Mouse (Mus musculus): Measurements from ENCODE around the gene Lilra6. TPM values are rescaled to one million over a fixed set of nuclear protein-coding genes. Genes with fewer than 3 reads are reported as not detected.
"Not testable (repeated sequence)": the region's sequence is repeated elsewhere in the genome, so short reads cannot be mapped to it uniquely, and the experiment has no call there.

Lilra6 gene
- total RNA-seq (2021), result not detected

DNA sequence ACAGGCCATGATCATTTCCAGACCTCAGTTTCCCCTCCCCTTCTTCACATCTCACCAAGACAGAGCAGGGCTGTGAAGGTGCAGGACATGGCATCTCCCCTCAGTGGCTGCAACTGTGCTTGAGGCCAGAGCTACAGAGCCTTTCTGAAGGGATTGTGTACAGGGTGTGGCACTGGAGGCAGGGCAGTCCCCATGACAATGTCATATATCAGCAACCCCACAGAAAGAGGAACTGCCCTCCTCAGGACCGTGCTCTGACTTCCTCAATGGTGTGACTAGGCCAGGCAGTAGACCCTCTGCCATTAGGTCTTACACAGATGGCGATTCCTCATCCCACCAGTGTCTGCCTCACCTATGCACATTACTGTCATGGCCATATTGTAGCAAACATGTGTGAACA lies at the start of gene Lilra6:
Gene Lilra6 (minus strand): TSS at position 117 of the 400 bp plus-strand sequence.
- DNase-seq (ENCODE audit: low spot score in 2 of 2); intact Hi-C loops (cut with DNase I): not testable (repeated sequence)

GRCm38 (mm10) chr7:3962017-3962416 lies 46.7 kb upstream of the Lilra6 start:
- intact Hi-C loops (cut with DNase I), result no loop called here

GRCm38 (mm10) chr7:3957387-3957786 lies 42.1 kb upstream of the Lilra6 start:
- no peak for DNase-seq (ENCODE audit: low spot score in 2 of 2)
- intact Hi-C loops (cut with DNase I), result no loop called here

More at GRCm38 (mm10) chr7:3962017-3962416, 46.7 kb upstream of the Lilra6 start:
- DNase-seq (ENCODE audit: low spot score in 2 of 2), result no peak

- no peak for DNase-seq (ENCODE audit: low spot score in 2 of 2)
- intact Hi-C loops (cut with DNase I), result no loop called here
Observed at GRCm38 (mm10) chr7:3949159-3949558, 33.9 kb upstream of the Lilra6 start.

GRCm38 (mm10) chr7:3948223-3948622 lies 32.9 kb upstream of the Lilra6 start:
- intact Hi-C loops (cut with DNase I), result no loop called here

GRCm38 (mm10) chr7:3946117-3946516 lies 30.8 kb upstream of the Lilra6 start:
- intact Hi-C loops (cut with DNase I), result no loop called here
- no peak for DNase-seq (ENCODE audit: low spot score in 2 of 2)

More at GRCm38 (mm10) chr7:3948223-3948622, 32.9 kb upstream of the Lilra6 start:
- no peak for DNase-seq (ENCODE audit: low spot score in 2 of 2)

DNA sequence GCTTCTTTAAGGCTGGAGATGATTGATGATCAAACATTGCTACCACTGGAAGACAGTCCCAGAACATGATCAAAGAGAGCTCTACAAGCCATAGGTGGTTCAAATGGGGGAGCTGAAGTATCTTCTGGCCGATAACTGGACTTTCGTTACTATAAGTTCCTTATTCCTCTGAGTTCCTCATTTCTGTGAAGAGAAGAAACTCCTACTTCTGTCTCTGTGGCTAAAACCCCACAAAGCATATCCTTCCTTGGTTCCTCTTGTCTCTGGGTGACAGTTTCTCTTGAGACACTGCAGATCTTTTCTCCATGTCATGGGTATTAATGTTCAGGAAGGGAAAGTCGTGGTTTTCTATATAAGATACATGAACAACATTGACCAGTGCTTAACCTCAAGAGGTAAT lies 25.6 kb upstream of the Lilra6 start:
- no peak for DNase-seq (ENCODE audit: low spot score in 2 of 2)
- intact Hi-C loops (cut with DNase I), result no loop called here

GRCm38 (mm10) chr7:3939866-3940525 lies 24.7 kb upstream of the Lilra6 start:
- intact Hi-C loops (cut with DNase I), result no loop called here

DNA sequence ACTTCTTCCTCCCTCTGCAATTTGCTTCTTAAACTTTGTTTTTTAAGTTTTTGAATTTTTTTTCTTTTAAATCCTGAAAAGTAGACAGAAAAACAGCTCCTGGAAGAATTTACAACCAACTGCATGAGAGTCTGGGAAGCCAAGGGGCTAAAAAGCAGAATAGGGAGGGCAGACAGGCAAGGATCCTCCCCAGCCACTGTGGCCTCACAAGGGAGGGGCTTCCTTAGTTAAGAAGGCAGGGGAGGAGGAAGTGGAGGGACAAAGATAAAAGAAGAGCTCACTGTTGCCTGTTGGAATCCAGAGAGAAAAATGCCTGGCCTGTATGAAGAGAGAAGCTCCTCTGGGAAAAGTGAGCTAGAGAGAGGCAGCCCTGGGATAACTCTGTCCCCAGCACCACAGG lies 20.2 kb upstream of the Lilra6 start:
- DNase-seq (ENCODE audit: low spot score in 2 of 2); intact Hi-C loops (cut with DNase I): not testable (repeated sequence)

More at GRCm38 (mm10) chr7:3939866-3940525, 24.7 kb upstream of the Lilra6 start:
- DNase-seq (ENCODE audit: low spot score in 2 of 2), result no peak

DNA sequence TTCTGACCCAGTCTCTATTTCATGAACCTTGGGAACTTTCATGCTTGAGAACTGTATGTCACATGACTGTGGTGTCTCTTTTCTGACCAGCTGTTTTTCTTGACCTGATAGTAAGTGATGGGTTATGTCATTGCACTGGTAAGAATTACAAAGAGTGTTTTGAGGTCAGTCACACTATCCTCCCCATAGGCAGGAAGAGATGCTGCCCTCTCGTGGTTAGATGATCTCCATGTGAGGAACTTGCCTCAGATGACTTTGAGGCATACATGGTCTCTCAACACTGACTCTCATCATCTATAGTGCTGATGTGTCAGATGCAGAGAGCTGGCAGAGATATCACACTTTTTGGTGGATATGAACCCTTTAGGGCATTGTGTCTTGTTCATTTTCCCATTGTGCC lies 11.6 kb downstream of the Lilra6 start:
- intact Hi-C loops (cut with DNase I), result loop anchor here (10.0 kb wide), 1 partner anchor 89 kb away; no protein-coding TSS in a partner anchor
- no peak for DNase-seq (ENCODE audit: low spot score in 2 of 2)

DNA sequence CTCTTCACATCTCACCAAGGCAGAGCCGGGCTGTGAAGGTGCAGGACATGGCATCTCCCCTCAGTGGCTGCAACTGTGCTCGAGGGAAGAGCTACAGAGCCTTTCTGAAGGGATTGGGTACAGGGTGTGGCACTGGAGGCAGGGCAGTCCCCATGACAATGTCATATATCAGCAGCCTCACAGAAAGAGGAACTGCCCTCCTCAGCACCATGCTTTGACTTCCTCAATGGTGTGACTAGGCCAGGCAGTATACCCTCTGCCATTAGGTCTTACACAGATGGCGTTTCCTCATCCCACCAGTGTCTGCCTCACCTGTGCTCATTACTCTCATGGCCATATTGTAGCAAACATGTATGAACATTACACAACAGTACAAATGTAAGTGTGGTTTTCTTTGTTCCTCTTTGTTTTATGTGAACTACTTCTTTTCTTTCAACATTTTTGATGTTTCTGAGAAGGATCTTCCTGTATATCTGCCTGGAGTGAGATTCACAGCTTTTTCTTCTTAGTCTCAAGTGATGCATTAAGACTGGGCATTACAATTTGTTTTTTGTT lies 17.2 kb downstream of the Lilra6 start, which contains the start of gene Gm14548:
Gene Gm14548 (minus strand): TSS at position 85 of the 555 bp plus-strand sequence.
- DNase-seq (ENCODE audit: low spot score in 2 of 2); intact Hi-C loops (cut with DNase I): not testable (repeated sequence)

GRCm38 (mm10) chr7:3875032-3875431 lies 40.3 kb downstream of the Lilra6 start:
- DNase-seq (ENCODE audit: low spot score in 2 of 2); intact Hi-C loops (cut with DNase I): not testable (repeated sequence)

Other genes starting within 250 kb of the Lilra6 start
- 1 to 10 TPM; 5.0 to 5.7 TPM for gene Leng1, start 249.7 kb downstream of the Lilra6 start, total RNA-seq (2021)
- 1 to 10 TPM; 6.5 to 7.1 TPM for gene Tmc4, start 237.9 kb downstream of the Lilra6 start, total RNA-seq (2021)
- gene Tsen34, start 222.6 kb downstream of the Lilra6 start, total RNA-seq (2021), result 10 to 100 TPM; 71.6 to 73.4 TPM
- 100 to 1,000 TPM; 212 to 220 TPM for gene Mboat7, start 222.0 kb downstream of the Lilra6 start, total RNA-seq (2021)
- gene Rps9, start 211.5 kb downstream of the Lilra6 start, total RNA-seq (2021), result 100 to 1,000 TPM; 322 to 328 TPM
- gene Pirb, start 195.1 kb downstream of the Lilra6 start, total RNA-seq (2021), result under 1 TPM; 0.18 to 0.21 TPM
- not detected for gene Gm15448, start 89.8 kb downstream of the Lilra6 start, total RNA-seq (2021)
- gene Pira2, start 70.5 kb downstream of the Lilra6 start, total RNA-seq (2021), result not detected
- gene Gm14548, start 17.4 kb downstream of the Lilra6 start, total RNA-seq (2021), result not detected
- 1 to 10 TPM; 5.2 to 6.6 TPM for gene Lair1, start 147.7 kb upstream of the Lilra6 start, total RNA-seq (2021)
- gene Ttyh1, start 203.9 kb upstream of the Lilra6 start, total RNA-seq (2021), result 100 to 1,000 TPM; 743 to 807 TPM
- gene Leng8, start 221.5 kb upstream of the Lilra6 start, total RNA-seq (2021), result 100 to 1,000 TPM; 120 to 142 TPM
- gene Leng9, start 234.9 kb upstream of the Lilra6 start, total RNA-seq (2021), result 1 to 10 TPM; 6.8 to 7.2 TPM
- 1 to 10 TPM; 1.4 to 1.9 TPM for gene Cdc42ep5, start 249.4 kb upstream of the Lilra6 start, total RNA-seq (2021)

Measured in left cerebral cortex, postnatal 25 days (tissue).